Mouse (Mus musculus) frontal cortex, postnatal 25 days (tissue): ENCODE results near the gene Ttc41.

ENCODE experiments used
- DNase-seq, 2 experiments: peaks; one replicate each; pipeline ENCODE4 v3.0.0; 2022; ENCODE audit warnings: low spot score in 2 of 2

Gene Ttc41

DNA sequence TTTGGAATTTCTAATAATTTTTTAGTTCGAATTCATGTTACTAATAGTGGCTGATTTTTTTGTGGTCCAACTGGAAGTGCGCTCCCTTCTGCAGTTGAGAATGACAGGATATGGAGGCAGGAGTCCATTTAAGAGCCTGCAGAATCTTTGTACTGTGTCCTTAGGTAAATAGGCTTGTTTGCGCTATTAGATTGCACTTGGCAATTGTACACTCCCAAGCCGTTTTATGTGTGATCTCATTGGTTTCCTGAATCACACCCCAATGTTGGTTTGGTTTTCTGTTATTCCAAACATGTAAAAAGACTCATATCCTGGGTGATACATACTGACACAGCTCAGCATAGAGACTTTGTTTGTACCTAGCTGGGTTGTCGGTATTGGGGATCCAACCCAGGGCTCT, 78.0 kb downstream of the Ttc41 start:
- no peak for DNase-seq

- no peak for DNase-seq
These were observed 78.6 kb downstream of the Ttc41 start for GRCm38 (mm10) chr10:86784126-86784675.

DNA sequence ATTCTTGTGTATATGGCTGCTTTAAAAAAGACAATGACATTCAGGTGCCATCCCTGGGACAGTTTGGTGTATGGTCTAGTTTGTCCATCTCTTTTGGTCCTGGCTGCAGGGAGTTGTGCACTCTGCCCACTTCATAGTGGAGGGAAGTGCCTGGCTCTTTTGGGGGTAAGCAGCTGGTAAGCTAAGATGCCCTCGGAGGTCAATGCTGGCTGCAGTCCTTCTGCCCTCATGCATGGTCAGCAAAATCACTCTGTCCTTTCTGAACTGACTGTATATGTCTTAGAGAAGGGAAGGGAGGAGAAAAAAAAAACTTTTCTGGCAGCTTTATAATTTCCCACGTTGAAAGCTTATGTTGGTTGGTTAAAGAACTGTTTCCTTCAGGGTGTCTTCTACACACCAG, 79.8 kb downstream of the Ttc41 start:
- DNase-seq = no peak

GRCm38 (mm10) chr10:86786083-86786482, 80.5 kb downstream of the Ttc41 start:
- DNase-seq = no peak

DNA sequence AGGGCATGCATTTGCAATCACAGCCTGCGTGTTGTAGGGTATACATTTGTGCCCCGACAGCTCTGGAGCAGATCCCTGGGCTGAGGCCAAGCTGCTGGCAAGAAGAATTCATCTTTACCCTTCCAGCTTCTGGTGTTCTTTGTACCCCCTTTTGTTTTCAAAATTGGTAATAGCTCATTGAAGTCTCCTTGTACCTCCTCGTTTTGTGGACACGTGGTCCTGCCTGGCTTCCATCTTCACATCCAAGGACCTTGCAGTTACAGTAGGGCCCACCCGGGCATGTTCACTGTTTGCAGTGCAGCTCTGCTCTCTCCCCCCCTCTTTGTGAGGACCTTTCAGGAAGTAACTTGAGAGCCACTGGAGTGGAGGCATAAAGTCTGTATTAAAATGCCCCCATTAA, 82.6 kb downstream of the Ttc41 start:
- no peak for DNase-seq

DNA sequence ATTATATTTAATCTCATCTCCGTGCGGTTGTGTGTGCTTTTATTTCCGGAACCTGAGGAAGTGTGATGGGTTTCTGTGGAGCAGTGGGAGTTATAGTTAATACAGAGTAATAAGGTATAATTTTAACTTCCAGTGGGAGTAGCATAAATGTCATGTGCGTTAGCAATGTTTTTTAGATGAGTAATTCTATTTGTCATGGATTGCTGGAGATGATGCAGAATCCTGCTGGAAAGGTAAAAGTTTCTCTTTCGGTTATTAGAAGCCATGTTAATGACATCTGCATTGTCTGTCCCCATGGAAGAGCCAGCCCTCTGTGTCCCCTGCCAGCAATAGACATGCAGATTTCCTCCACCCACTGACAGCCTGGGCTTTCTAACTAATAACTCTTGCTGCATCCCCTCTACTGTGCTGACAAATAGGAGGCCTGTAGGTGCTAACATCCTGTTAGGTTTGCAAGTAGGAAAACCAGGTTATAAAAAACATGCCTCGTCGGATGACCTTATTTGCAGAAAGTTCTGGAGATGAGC, 83.6 kb downstream of the Ttc41 start:
- DNase-seq = no peak

- no peak for DNase-seq
These were observed 86.0 kb downstream of the Ttc41 start for GRCm38 (mm10) chr10:86791507-86792184.

DNA sequence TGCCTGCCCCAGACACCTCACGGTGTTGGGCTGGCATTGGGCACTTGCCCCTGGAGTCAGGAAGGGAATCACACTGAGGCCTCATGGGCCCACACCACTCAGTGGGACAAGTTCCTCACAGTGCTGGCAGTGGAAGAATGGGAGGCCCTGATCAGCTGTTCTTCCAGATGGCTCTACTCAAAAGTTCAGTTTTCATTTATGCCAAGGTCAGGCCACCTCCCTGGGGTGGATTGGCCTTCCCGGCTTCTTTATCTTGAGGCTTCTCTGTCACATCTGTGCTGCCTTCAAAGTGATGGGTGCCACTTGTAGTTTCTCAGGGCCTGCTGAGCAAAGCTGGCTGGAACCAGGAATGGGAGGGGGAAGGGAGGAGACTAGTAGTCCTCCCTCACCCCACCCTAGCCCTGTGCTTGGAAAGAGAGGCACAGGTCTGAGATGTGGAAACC, 87.9 kb downstream of the Ttc41 start:
- no peak for DNase-seq

DNA sequence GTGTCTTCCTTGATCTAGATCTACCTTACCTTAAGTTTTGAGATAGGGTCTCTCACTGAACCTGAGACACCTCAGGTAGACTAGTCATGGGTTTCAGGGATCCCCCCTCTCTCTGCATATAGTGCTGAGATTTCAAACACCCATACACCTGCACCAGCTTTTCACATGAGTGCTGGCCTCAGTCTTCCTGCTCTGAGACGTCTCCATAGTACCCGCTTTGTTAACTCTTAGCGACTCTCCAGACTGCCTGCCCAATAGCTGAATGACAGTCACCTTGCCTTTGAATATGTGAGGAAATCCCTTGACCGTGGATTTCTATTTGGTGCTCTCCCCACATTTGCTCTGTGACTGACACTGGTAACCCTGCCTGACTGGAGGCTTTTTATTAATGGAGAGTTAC, 88.6 kb downstream of the Ttc41 start:
- no peak for DNase-seq

- DNase-seq = no peak
These were observed 89.4 kb downstream of the Ttc41 start for GRCm38 (mm10) chr10:86794794-86795535.

DNA sequence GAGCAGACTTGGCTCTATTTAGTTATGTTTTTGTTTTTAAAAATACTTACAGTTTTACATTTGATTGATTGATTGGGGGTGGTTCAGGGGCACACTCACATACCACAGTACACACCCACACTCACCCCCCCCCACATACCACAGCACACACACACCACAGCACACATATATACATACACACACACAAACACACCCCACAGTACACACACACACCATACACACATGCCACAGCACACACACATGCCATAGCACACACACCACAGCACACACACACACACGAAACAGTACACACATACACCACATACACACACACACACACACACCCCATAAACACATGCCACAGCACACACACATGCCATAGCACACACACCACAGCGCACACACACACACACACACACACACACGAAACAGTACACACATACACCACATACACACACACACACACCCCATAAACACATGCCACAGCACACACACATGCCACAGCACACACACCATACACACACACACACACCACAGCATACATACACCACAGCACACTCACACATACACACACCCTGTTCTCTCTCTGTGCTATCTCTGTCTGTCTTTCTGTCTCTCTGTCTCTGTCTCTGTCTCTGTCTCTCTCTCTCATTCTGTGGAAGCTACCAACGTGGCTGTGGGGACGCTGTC, 90.6 kb downstream of the Ttc41 start:
- no peak for DNase-seq

- DNase-seq = no peak
These were observed 101.8 kb downstream of the Ttc41 start for GRCm38 (mm10) chr10:86807362-86807761.

GRCm38 (mm10) chr10:86808013-86808758, 102.6 kb downstream of the Ttc41 start:
- DNase-seq = no peak

GRCm38 (mm10) chr10:86810000-86810399, 104.4 kb downstream of the Ttc41 start:
- DNase-seq = no peak

DNA sequence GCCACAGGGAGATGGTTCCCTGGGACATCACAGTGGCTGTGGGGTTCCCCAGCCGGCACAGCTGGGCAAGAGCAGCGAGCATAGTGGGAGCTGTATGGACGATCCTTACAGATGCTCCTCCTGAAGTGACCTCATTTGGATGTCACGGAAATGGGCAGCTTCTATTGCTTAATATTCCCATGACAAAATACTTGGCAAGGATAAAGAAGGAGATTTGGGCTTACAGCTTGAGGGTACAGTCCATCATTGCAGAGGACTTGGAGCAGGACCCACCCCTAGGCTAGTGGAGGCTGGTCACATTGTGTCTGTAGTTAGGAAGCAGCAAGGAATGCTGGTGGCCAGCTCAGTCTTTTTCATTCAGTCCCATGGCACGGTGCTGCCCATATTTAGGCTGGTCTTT, 105.0 kb downstream of the Ttc41 start:
- no peak for DNase-seq

GRCm38 (mm10) chr10:86814292-86815131, 108.9 kb downstream of the Ttc41 start:
- DNase-seq = no peak

GRCm38 (mm10) chr10:86815133-86815532, 109.5 kb downstream of the Ttc41 start:
- no peak for DNase-seq

DNA sequence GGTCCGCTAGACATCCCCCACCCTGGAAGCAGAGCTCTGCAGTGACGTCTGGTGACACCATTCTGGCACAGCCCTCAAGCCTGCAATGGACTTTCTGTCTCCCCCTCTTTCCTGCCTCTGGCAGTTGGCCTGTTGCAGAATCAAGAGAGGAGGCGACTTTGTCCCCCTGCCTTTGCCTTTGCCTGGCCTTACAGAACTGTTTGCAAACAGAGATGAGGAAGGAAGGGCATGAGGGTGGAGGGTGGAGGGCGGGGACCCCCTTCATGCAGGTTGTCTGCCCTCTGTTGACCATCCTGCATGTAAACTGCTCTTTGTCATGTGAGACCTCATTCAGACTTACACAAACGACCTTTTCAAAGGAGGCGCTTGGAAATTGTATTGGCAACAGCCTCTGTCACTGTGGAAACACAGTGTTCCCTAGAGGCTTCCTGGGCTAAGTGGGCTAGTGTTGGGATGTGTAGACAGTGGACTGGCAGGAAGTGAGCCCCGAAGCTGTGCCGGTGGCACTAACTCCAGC, 114.1 kb downstream of the Ttc41 start:
- no peak for DNase-seq

- DNase-seq = no peak
These were observed 115.4 kb downstream of the Ttc41 start for GRCm38 (mm10) chr10:86821014-86821413.

DNA sequence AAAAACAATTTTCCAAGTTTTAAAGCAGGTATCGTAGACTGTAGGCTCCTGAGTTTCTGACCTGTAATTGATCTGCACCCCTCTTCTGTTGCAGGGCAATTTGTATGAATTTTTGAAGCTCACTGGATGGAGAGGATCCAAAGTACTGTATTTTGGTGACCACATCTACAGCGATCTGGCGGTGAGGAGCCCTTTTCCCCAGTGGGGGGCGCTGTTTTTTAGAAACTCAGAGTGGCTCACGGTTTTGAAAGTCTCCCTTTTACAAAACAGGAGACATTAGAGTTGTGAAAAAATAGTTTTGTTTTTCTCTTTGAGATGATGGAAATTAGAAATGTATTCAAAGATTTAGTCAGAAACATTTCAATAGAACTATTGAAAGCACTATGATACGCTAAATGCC, 118.5 kb downstream of the Ttc41 start:
- no peak for DNase-seq
